ENCODE assay signal across 24 mouse cellular contexts in the genomic region with DNA sequence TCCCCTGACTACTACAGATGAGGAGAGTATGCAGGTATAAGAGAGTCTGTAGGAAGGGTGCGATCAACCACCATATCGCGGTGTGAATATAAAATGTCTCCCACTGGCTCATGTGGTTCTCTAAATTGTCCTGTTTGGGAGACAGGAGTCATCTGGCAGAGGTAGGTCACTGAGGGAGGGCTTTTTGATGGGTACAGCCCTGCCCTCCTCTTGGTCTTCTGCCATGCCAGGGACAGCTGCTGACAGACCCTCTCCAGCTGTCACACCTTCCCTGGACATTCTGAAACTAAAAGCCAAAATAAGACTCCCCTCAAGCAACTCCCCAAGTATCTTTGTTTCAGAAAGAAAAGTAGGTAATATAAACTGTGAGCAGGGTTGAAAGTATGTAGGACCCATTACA.
DNase-seq lines count a peak whose midpoint lies in the region; ATAC-seq and TF ChIP-seq lines count a peak whose summit lies in the region.
"Had no signal": no experiment of that assay in that cellular context is flagged by ENCODE, and none has a peak within 500 bp of the region (broad histone marks: within the 10 kb centered on the region; RNA-seq: fewer than 3 reads in every experiment).

No protein-coding gene starts in this region.

- no peaks in the 10 kb centered on the region for H3K36me3 ChIP-seq in kidney, embryonic 15.5 days
- no peaks in the 10 kb centered on the region for H3K36me3 ChIP-seq in lung, embryonic 15.5 days
- no peaks in the 10 kb centered on the region for H3K36me3 ChIP-seq in stomach, embryonic 16.5 days (ENCODE audit: control insufficient read depth, insufficient read depth, low read length)
- H3K36me3 ChIP-seq in stomach, postnatal 0 days (ENCODE audit: control insufficient read depth, insufficient read depth, low read length) = no peaks in the 10 kb centered on the region
- H3K36me3 ChIP-seq: embryonic facial prominence, embryonic 12.5 days; embryonic facial prominence, embryonic 15.5 days; heart, embryonic 13.5 days had no signal

- no peak for TF ChIP-seq POLR2A in lung, adult 2 months (IDR thresholded peaks at IDR 0.05; ENCODE audit: borderline replicate concordance, extremely low read depth, low read depth, low read length)

- no peak overlapping the region for H3K4me3 ChIP-seq in kidney, embryonic 15.5 days (replicated peaks)
- no peak overlapping the region for H3K4me3 ChIP-seq in lung, embryonic 15.5 days
- H3K4me3 ChIP-seq in lung, adult 2 months (replicated peaks; ENCODE audit: extremely low read depth, low read depth, low read length) = no peak overlapping the region
- H3K4me3 ChIP-seq in stomach, embryonic 16.5 days (replicated peaks; ENCODE audit: low read length) = no peak overlapping the region
- no peak overlapping the region for H3K4me3 ChIP-seq in stomach, postnatal 0 days (ENCODE audit: low read depth, low read length)
- H3K4me3 ChIP-seq: embryonic facial prominence, embryonic 12.5 days; embryonic facial prominence, embryonic 15.5 days; gastrocnemius, adult 2 months; heart, embryonic 13.5 days had no signal

- DNase-seq in kidney, adult 11 months = no peak
- DNase-seq in lung, adult 2 months = no peak
- no peak for DNase-seq in stomach, postnatal 0 days (ENCODE audit: low spot score)
- DNase-seq: adrenal gland, adult 2 months; adrenal gland, postnatal 14 days; cerebellum, adult 11 months; cerebellum, adult 2 months; cerebellum, adult 9-11 months; cerebellum, postnatal 25 days; forebrain, postnatal 0 days; gastrocnemius, adult 2 months; gastrocnemius, postnatal 14 days; heart, adult 18-20 months; heart, postnatal 14 days; heart, postnatal 4 days had no signal

- peaks cover 22% of the 10 kb centered on the region for H3K4me1 ChIP-seq in kidney, embryonic 15.5 days
- peaks cover 8% of the 10 kb centered on the region for H3K4me1 ChIP-seq in lung, embryonic 15.5 days
- H3K4me1 ChIP-seq in lung, adult 2 months (ENCODE audit: control insufficient read depth, insufficient read depth, low read length) = no peaks in the 10 kb centered on the region
- H3K4me1 ChIP-seq in stomach, embryonic 16.5 days (ENCODE audit: control insufficient read depth, insufficient read depth, low read length) = 0 out of 2 replicates have a peak, but pooled peaks cover 5% of the 10 kb centered on the region
- H3K4me1 ChIP-seq in stomach, postnatal 0 days (replicated peaks; ENCODE audit: control insufficient read depth, insufficient read depth) = no peaks in the 10 kb centered on the region
- H3K4me1 ChIP-seq: embryonic facial prominence, embryonic 12.5 days; embryonic facial prominence, embryonic 15.5 days had no signal

- H3K9me3 ChIP-seq in kidney, embryonic 15.5 days (replicated peaks) = no peaks in the 10 kb centered on the region
- no peaks in the 10 kb centered on the region for H3K9me3 ChIP-seq in lung, embryonic 15.5 days
- H3K9me3 ChIP-seq in stomach, embryonic 16.5 days (replicated peaks; ENCODE audit: control insufficient read depth, low read length) = no peaks in the 10 kb centered on the region
- no peaks in the 10 kb centered on the region for H3K9me3 ChIP-seq in stomach, postnatal 0 days (ENCODE audit: control insufficient read depth, low read length)
- H3K9me3 ChIP-seq: embryonic facial prominence, embryonic 12.5 days; embryonic facial prominence, embryonic 15.5 days; heart, embryonic 13.5 days had no signal

- H3K27me3 ChIP-seq in kidney, embryonic 15.5 days = no peaks in the 10 kb centered on the region
- H3K27me3 ChIP-seq in lung, embryonic 15.5 days = no peaks in the 10 kb centered on the region
- H3K27me3 ChIP-seq in stomach, embryonic 16.5 days (ENCODE audit: control insufficient read depth, insufficient read depth, low read length) = no peaks in the 10 kb centered on the region
- H3K27me3 ChIP-seq in stomach, postnatal 0 days (ENCODE audit: control insufficient read depth, insufficient read depth, low read length) = no peaks in the 10 kb centered on the region
- H3K27me3 ChIP-seq: embryonic facial prominence, embryonic 12.5 days; embryonic facial prominence, embryonic 15.5 days; heart, embryonic 13.5 days had no signal

- 82% methylated on average over 3 of the region's 3 CpGs for WGBS in kidney, embryonic 15.5 days
- whole genome bisulfite sequencing in lung, embryonic 15.5 days = 84% methylated on average over 3 of the region's 3 CpGs
- 89% methylated on average over 3 of the region's 3 CpGs for WGBS in lung, adult 2 months
- WGBS in stomach, embryonic 16.5 days = 87% methylated on average over 3 of the region's 3 CpGs
- 95% methylated on average over 3 of the region's 3 CpGs for WGBS in stomach, postnatal 0 days

- H3K27ac ChIP-seq in kidney, embryonic 15.5 days = no peak overlapping the region
- H3K27ac ChIP-seq in lung, embryonic 15.5 days = peak overlapping the region; percentile 38
- H3K27ac ChIP-seq in stomach, embryonic 16.5 days (ENCODE audit: low read length) = peak overlapping the region; percentile 7
- no peak overlapping the region for H3K27ac ChIP-seq in stomach, postnatal 0 days (replicated peaks)
- H3K27ac ChIP-seq: embryonic facial prominence, embryonic 12.5 days; embryonic facial prominence, embryonic 15.5 days; gastrocnemius, adult 2 months; heart, embryonic 13.5 days; hindbrain, embryonic 14.5 days had no signal

- TF ChIP-seq EP300 in stomach, postnatal 0 days (optimal IDR thresholded peaks at IDR 0.05) = no peak

- TF ChIP-seq CTCF in lung, adult 2 months (IDR thresholded peaks at IDR 0.05; ENCODE audit: insufficient read depth, low read length) = no peak
- no peak for TF ChIP-seq CTCF in stomach, postnatal 0 days (IDR thresholded peaks at IDR 0.05; ENCODE audit: low read depth)

- H3K9ac ChIP-seq in kidney, embryonic 15.5 days = no peak overlapping the region
- no peak overlapping the region for H3K9ac ChIP-seq in lung, embryonic 15.5 days
- H3K9ac ChIP-seq in stomach, embryonic 16.5 days (ENCODE audit: low read length) = no peak overlapping the region
- no peak overlapping the region for H3K9ac ChIP-seq in stomach, postnatal 0 days (ENCODE audit: low read length)
- H3K9ac ChIP-seq: embryonic facial prominence, embryonic 12.5 days; embryonic facial prominence, embryonic 15.5 days; forebrain, postnatal 0 days; heart, embryonic 13.5 days; hindbrain, embryonic 14.5 days had no signal

- ATAC-seq in kidney, embryonic 15.5 days (replicated peaks; ENCODE audit: low FRiP score) = peak; percentile 53
- peak; percentile 37; the same call in 1 of the 2 replicates for ATAC-seq in lung, embryonic 15.5 days (ENCODE audit: borderline replicate concordance, extremely low read depth, low FRiP score, low TSS enrichment)
- no peak for ATAC-seq in stomach, embryonic 16.5 days (ENCODE audit: insufficient read depth, low FRiP score)
- no peak for ATAC-seq in stomach, postnatal 0 days (ENCODE audit: low FRiP score, low TSS enrichment)
- ATAC-seq: CD4-positive, CD25-positive, alpha-beta regulatory T cell, adult 4 months; forebrain, embryonic 14.5 days; forebrain, postnatal 0 days had no signal

- H3K4me2 ChIP-seq in kidney, embryonic 15.5 days = no peak overlapping the region
- H3K4me2 ChIP-seq in lung, embryonic 15.5 days = no peak overlapping the region
- no peak overlapping the region for H3K4me2 ChIP-seq in stomach, embryonic 16.5 days (ENCODE audit: low read depth, low read length)
- H3K4me2 ChIP-seq in stomach, postnatal 0 days (replicated peaks; ENCODE audit: low read depth) = no peak overlapping the region
- H3K4me2 ChIP-seq: embryonic facial prominence, embryonic 12.5 days; embryonic facial prominence, embryonic 15.5 days; heart, embryonic 13.5 days; hindbrain, embryonic 14.5 days had no signal

Comparison
In these comparisons a context has a peak if more than half of its experiments do, and no peak if none do; other contexts are left out.
1. H3K27ac ChIP-seq: peak in lung, embryonic 15.5 days (single experiment) and stomach, embryonic 16.5 days (single experiment); none in kidney, embryonic 15.5 days (single experiment) and stomach, postnatal 0 days (single experiment).
2. ATAC-seq: peak in kidney, embryonic 15.5 days (single experiment) and lung, embryonic 15.5 days (single experiment); none in stomach, embryonic 16.5 days (single experiment) and stomach, postnatal 0 days (single experiment).